Mouse (Mus musculus): ENCODE results near the gene Zfp146.

- TF ChIP-seq TAL1 (IDR thresholded peaks at IDR 0.05; ENCODE audit: low read length) (no peak), GATA1 (IDR thresholded peaks at IDR 0.05; ENCODE audit: low read length) (no peak)
These were observed 47.4 kb downstream of the Zfp146 start for GRCm38 (mm10) chr7:30122188-30122530.
